Mouse (Mus musculus) MEL (cell line): ENCODE results near the gene A3galt2. TPM values are rescaled to one million over a fixed set of nuclear protein-coding genes. Genes with fewer than 3 reads are reported as not detected.

ENCODE experiments used
- DNase-seq: peaks from one replicate; pipeline ENCODE4 v3.0.0; 2011; ENCODE audit warnings: low read depth, low spot score
- H3K27ac ChIP-seq: 2 replicates; pipeline ENCODE4 v1.5.1; 2012; ENCODE audit warnings: low read depth, mild to moderate bottlenecking, control low read depth, low read length, moderate library complexity; ENCODE audit not compliant: control insufficient read depth
- H3K27me3 ChIP-seq, 2 experiments: fragments of 150-350 bp in 1 of 2; sonication (generic) in 1 of 2; 2 replicates each; pipeline ENCODE4 v1.6.1; 2012; ENCODE audit warnings: low read length in 2 of 2, mild to moderate bottlenecking in 2 of 2, improper control_type of control experiment in 1 of 2, moderate library complexity in 1 of 2; ENCODE audit not compliant: insufficient read depth in 2 of 2, control insufficient read depth in 1 of 2
- H3K36me3 ChIP-seq, 2 experiments: 2 replicates each; pipeline ENCODE4 v1.6.1; 2012 to 2014; ENCODE audit warnings: low read length in 2 of 2, improper control_type of control experiment in 1 of 2, inconsistent platforms in 1 of 2, mild to moderate bottlenecking in 1 of 2; ENCODE audit not compliant: insufficient read depth in 2 of 2, control insufficient read depth in 1 of 2
- H3K4me1 ChIP-seq, 2 experiments: fragments of 150-350 bp in 1 of 2; sonication (generic) in 1 of 2; 2 replicates each; pipeline ENCODE4 v1.6.1; 2012; ENCODE audit warnings: low read length in 2 of 2, improper control_type of control experiment in 1 of 2, mild to moderate bottlenecking in 1 of 2; ENCODE audit not compliant: insufficient read depth in 2 of 2, control insufficient read depth in 1 of 2
- H3K4me3 ChIP-seq, 2 experiments: fragments of 150-350 bp in 1 of 2; sonication (generic) in 1 of 2; 2 replicates each; pipeline ENCODE4 v1.5.1; 2012; ENCODE audit warnings: low read depth in 2 of 2, low read length in 2 of 2, mild to moderate bottlenecking in 2 of 2, moderate library complexity in 2 of 2, control low read depth in 1 of 2, improper control_type of control experiment in 1 of 2; ENCODE audit not compliant: control insufficient read depth in 1 of 2, insufficient read depth in 1 of 2
- H3K79me2 ChIP-seq: 2 replicates; pipeline ENCODE4 v1.6.1; 2012; ENCODE audit warnings: mild to moderate bottlenecking, low read length, moderate library complexity; ENCODE audit not compliant: control insufficient read depth, poor library complexity, insufficient read depth
- H3K9ac ChIP-seq: 2 replicates; pipeline ENCODE4 v1.6.1; 2012; ENCODE audit warnings: low read depth, mild to moderate bottlenecking, control low read depth, low read length, moderate library complexity; ENCODE audit not compliant: control insufficient read depth, poor library complexity, severe bottlenecking
- H3K9me3 ChIP-seq: fragments of 150-350 bp; sonication (generic); replicated peaks from 2 replicates; pipeline ENCODE4 v1.6.1; 2012; ENCODE audit warnings: mild to moderate bottlenecking, low read length, improper control_type of control experiment, moderate library complexity; ENCODE audit not compliant: insufficient read depth
- CHD1 ChIP-seq: IDR thresholded peaks from 2 replicates; pipeline ENCODE4 v1.6.1; 2012; ENCODE audit warnings: low read depth, mild to moderate bottlenecking, inconsistent platforms, low read length, improper control_type of control experiment
- CTCF ChIP-seq, 3 experiments: IDR thresholded peaks in 2 of 3; conservative IDR thresholded peaks in 1 of 3; 2 replicates each; pipeline ENCODE4 v1.5.1; 2011 to 2012; ENCODE audit warnings: low read length in 3 of 3, low read depth in 2 of 3, mild to moderate bottlenecking in 2 of 3, improper control_type of control experiment in 1 of 3, inconsistent platforms in 1 of 3, mixed read lengths in 1 of 3, moderate library complexity in 1 of 3; ENCODE audit not compliant: control insufficient read depth in 1 of 3, insufficient read depth in 1 of 3, poor library complexity in 1 of 3, severe bottlenecking in 1 of 3
- ETS1 ChIP-seq: IDR thresholded peaks from 2 replicates; pipeline ENCODE4 v1.6.1; 2012; ENCODE audit warnings: low read depth, mild to moderate bottlenecking, inconsistent platforms, low read length, improper control_type of control experiment, moderate library complexity
- GATA1 ChIP-seq: IDR thresholded peaks from 2 replicates; pipeline ENCODE4 v1.6.1; 2011; ENCODE audit warnings: low read depth, low read length, improper control_type of control experiment
- HCFC1 ChIP-seq: IDR thresholded peaks from 2 replicates; pipeline ENCODE4 v1.6.1; 2012; ENCODE audit warnings: low read depth, mild to moderate bottlenecking, inconsistent platforms, low read length, improper control_type of control experiment, moderate library complexity
- JUND ChIP-seq: IDR thresholded peaks from 2 replicates; pipeline ENCODE4 v1.6.1; 2011; ENCODE audit warnings: low read depth, mild to moderate bottlenecking, improper control_type of control experiment, low read length
- KAT2A ChIP-seq: conservative IDR thresholded peaks from 2 replicates; pipeline ENCODE4 v1.6.1; 2012; ENCODE audit warnings: low read depth, low read length, improper control_type of control experiment, inconsistent platforms
- MAFK ChIP-seq: IDR thresholded peaks from 2 replicates; pipeline ENCODE4 v1.6.1; 2011; ENCODE audit warnings: low read depth, mild to moderate bottlenecking, low read length, improper control_type of control experiment, borderline replicate concordance
- MAZ ChIP-seq: IDR thresholded peaks from 2 replicates; pipeline ENCODE4 v1.6.1; 2012; ENCODE audit warnings: low read depth, mild to moderate bottlenecking, inconsistent platforms, low read length, improper control_type of control experiment
- MEF2A ChIP-seq: IDR thresholded peaks from 2 replicates; pipeline ENCODE4 v1.6.1; 2014; ENCODE audit warnings: low read depth, mild to moderate bottlenecking, inconsistent platforms, low read length, improper control_type of control experiment; ENCODE audit not compliant: poor library complexity, insufficient replicate concordance, severe bottlenecking; ENCODE audit errors: extremely low read depth
- MXI1 ChIP-seq: IDR thresholded peaks from 2 replicates; pipeline ENCODE4 v1.6.1; 2011; ENCODE audit warnings: mild to moderate bottlenecking, low read depth, low read length, improper control_type of control experiment
- MYC ChIP-seq: IDR thresholded peaks from 2 replicates; pipeline ENCODE4 v1.6.1; 2011; ENCODE audit warnings: low read depth, mild to moderate bottlenecking, low read length, improper control_type of control experiment, moderate library complexity
- NELFE ChIP-seq: IDR thresholded peaks from 2 replicates; pipeline ENCODE4 v1.6.1; 2011; ENCODE audit warnings: low read depth, low read length, improper control_type of control experiment
- POLR2A ChIP-seq, 2 experiments: IDR thresholded peaks; 2 replicates each; pipeline ENCODE4 v1.6.1; 2011 to 2012; ENCODE audit warnings: low read length in 2 of 2, mild to moderate bottlenecking in 2 of 2, control low read depth in 1 of 2, improper control_type of control experiment in 1 of 2, low read depth in 1 of 2, moderate library complexity in 1 of 2; ENCODE audit not compliant: control insufficient read depth in 1 of 2, insufficient read depth in 1 of 2, poor library complexity in 1 of 2
- POLR2AphosphoS2 ChIP-seq: IDR thresholded peaks from 2 replicates; pipeline ENCODE4 v1.6.1; 2011; ENCODE audit warnings: low read length, improper control_type of control experiment
- RAD21 ChIP-seq: IDR thresholded peaks from 2 replicates; pipeline ENCODE4 v1.6.1; 2011; ENCODE audit warnings: mild to moderate bottlenecking, low read depth, low read length, improper control_type of control experiment
- SIN3A ChIP-seq: IDR thresholded peaks from 2 replicates; pipeline ENCODE4 v1.6.1; 2012; ENCODE audit warnings: low read length, improper control_type of control experiment, inconsistent platforms
- TBP ChIP-seq: IDR thresholded peaks from 2 replicates; pipeline ENCODE4 v1.8.0; 2011; ENCODE audit warnings: low read depth, low read length, improper control_type of control experiment
- TCF12 ChIP-seq: IDR thresholded peaks from 2 replicates; pipeline ENCODE4 v1.6.1; 2014; ENCODE audit warnings: low read depth, mild to moderate bottlenecking, inconsistent platforms, low read length, improper control_type of control experiment, moderate library complexity
- USF1 ChIP-seq: IDR thresholded peaks from 2 replicates; pipeline ENCODE4 v1.6.1; 2014; ENCODE audit warnings: low read depth, mild to moderate bottlenecking, inconsistent platforms, low read length, improper control_type of control experiment, moderate library complexity
- ZKSCAN1 ChIP-seq: IDR thresholded peaks from 2 replicates; pipeline ENCODE4 v1.6.1; 2012; ENCODE audit warnings: low read depth, mild to moderate bottlenecking, inconsistent platforms, low read length, improper control_type of control experiment, moderate library complexity
- ZMIZ1 ChIP-seq: IDR thresholded peaks from 2 replicates; pipeline ENCODE4 v1.6.1; 2012; ENCODE audit warnings: low read depth, mild to moderate bottlenecking, inconsistent platforms, low read length, improper control_type of control experiment, moderate library complexity
- ZNF384 ChIP-seq: IDR thresholded peaks from 2 replicates; pipeline ENCODE4 v1.6.1; 2012; ENCODE audit warnings: low read depth, mild to moderate bottlenecking, inconsistent platforms, low read length, improper control_type of control experiment
- polyA plus RNA-seq, 2 experiments: library from polyadenylated mRNA; stranded (reverse) in 1 of 2; unstranded in 1 of 2; fragments of >175 nt in 1 of 2; fragments of >200 nt in 1 of 2; gene quantifications; 2 replicates each; pipeline versions ENCODE4 v1.2.1 to v1.2.4; 2012; ENCODE audit warnings: low replicate concordance in 2 of 2, low read depth in 1 of 2; ENCODE audit not compliant: insufficient read length in 2 of 2, insufficient read depth in 1 of 2, missing spikeins in 1 of 2
- total RNA-seq: library from RNA; depleted of rRNA; stranded (reverse); fragments of 300-350 nt; gene quantifications from 2 replicates; pipeline ENCODE4 v1.2.3, GENCODE M21; 2012

A3galt2 gene
- total and polyA plus RNA-seq, 3 experiments = 0.06 TPM; not detected in 2

- H3K27ac ChIP-seq = peak within 1 kb of the TSS; percentile 42
- peak; percentile 29 for DNase-seq
- H3K4me3 ChIP-seq = peak within 1 kb of the TSS; percentile 78 to 85
- TF ChIP-seq RAD21 (no peak), CHD1 (0 out of 2 replicates have a peak, but pooled peaks have one; percentile 63)
- no peaks in the 10 kb centered on the region for H3K9me3 ChIP-seq
- peak within 1 kb of the TSS; percentile 90 for H3K9ac ChIP-seq
- peaks cover 0 to 19% of the 10 kb centered on the region in 2 experiments; a peak in 2 of 4 replicates for H3K36me3 ChIP-seq
- peaks cover 15% of the 10 kb centered on the region for H3K79me2 ChIP-seq
- H3K27me3 ChIP-seq = no peaks in the 10 kb centered on the region
- H3K4me1 ChIP-seq = peaks cover 8 to 30% of the 10 kb centered on the region in 2 experiments
Observed at GRCm38 (mm10) chr4:128806043-128806826, 51.1 kb downstream of the A3galt2 start, which contains the start of gene Zfp362. Gene Zfp362, minus strand, starts transcription at chr4:128806045.

DNA sequence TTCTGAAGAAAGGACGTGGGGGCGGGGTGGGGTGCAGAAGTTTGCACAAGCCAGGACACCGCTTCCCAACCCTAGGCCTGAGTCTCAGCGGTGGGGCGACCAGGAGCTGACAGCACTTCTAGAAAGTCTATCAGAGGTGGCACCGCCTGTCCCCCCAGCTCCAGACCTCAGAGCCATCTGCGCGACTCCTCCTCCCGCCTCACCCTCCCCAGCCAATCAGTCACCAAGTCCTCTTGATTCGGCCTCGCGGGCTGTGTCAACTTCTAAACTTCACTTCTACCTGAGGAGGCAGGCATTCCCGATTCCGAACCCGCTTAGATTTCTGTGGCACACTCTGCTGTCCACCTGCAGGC, 51.6 kb downstream of the A3galt2 start:
- Histone ChIP-seq H3K27me3 (no peaks in the 10 kb centered on the region), H3K9me3 (no peaks in the 10 kb centered on the region), H3K79me2 (peaks cover 15% of the 10 kb centered on the region), H3K36me3 (peaks cover 0 to 15% of the 10 kb centered on the region in 2 experiments; a peak in 2 of 4 replicates), H3K4me1 (peaks cover 8 to 26% of the 10 kb centered on the region in 2 experiments), H3K27ac (peak overlapping the region; percentile 19; the same call in 1 of the 2 replicates), H3K9ac (peak overlapping the region; percentile 85), H3K4me3 (peak overlapping the region; percentile 51 to 69)
- TF ChIP-seq HCFC1 = peak; percentile 52; the same call in 1 of the 2 replicates
- no peak for TF ChIP-seq KAT2A
- TF ChIP-seq POLR2A (IDR thresholded peaks at IDR 0.05; ENCODE audit: control insufficient read depth in 1 of 2, insufficient read depth in 1 of 2, low read depth in 1 of 2, low read length in 2 of 2, poor library complexity in 1 of 2) = peak; percentile 35 to 93; a peak in 2 of 4 replicates
- no peak for TF ChIP-seq CTCF (IDR thresholded peaks at IDR 0.05 in 2 of 3, conservative IDR thresholded peaks at IDR 0.05 in 1 of 3; ENCODE audit: control insufficient read depth in 1 of 3, insufficient read depth in 1 of 3, low read depth in 2 of 3, low read length in 3 of 3, poor library complexity in 1 of 3, severe bottlenecking in 1 of 3)
- no peak for TF ChIP-seq MEF2A
- peak; percentile 38; the same call in 1 of the 2 replicates for TF ChIP-seq TCF12
- no peak for TF ChIP-seq MYC
- TF ChIP-seq ZMIZ1 = peak; percentile 65; the same call in 1 of the 2 replicates
- no peak for TF ChIP-seq USF1
- TF ChIP-seq GATA1 = no peak
- no peak for TF ChIP-seq ZNF384
- TF ChIP-seq ETS1 = no peak; the same call in 1 of the 2 replicates
- TF ChIP-seq NELFE = peak; percentile 91
- peak; percentile 67; the same call in 1 of the 2 replicates for TF ChIP-seq MAZ
- peak; percentile 88 for TF ChIP-seq TBP
- TF ChIP-seq MXI1 = 0 out of 2 replicates have a peak, but pooled peaks have one; percentile 36
- no peak for TF ChIP-seq ZKSCAN1
- TF ChIP-seq SIN3A = peak; percentile 39; the same call in 1 of the 2 replicates
- TF ChIP-seq JUND = no peak
- TF ChIP-seq MAFK = no peak
- peak; percentile 84 for TF ChIP-seq POLR2AphosphoS2
- peak; percentile 91 for DNase-seq
